ENCODE assay signal across 9 mouse cellular contexts in genomic region chr4:57202660-57203361, GRCm38 (mm10). TPM values are rescaled to one million over a fixed set of nuclear protein-coding genes. Genes with fewer than 3 reads are reported as not detected.
A peak's percentile ranks its signal among the peaks of the same experiment; 100 is the strongest.
DNase-seq lines count a peak whose midpoint lies in the region; ATAC-seq and TF ChIP-seq lines count a peak whose summit lies in the region.
"Had no signal": no experiment of that assay in that cellular context is flagged by ENCODE, and none has a peak within 500 bp of the region (broad histone marks: within the 10 kb centered on the region; RNA-seq: fewer than 3 reads in every experiment).

No protein-coding gene starts in this region.

- peaks cover 0 to 2% of the 10 kb centered on the region in 2 experiments; a peak in 2 of 4 replicates for H3K4me1 ChIP-seq in liver, embryonic 14.5 days (replicated peaks; ENCODE audit: control insufficient read depth in 2 of 2, insufficient read depth in 2 of 2, low read length in 1 of 2)
- no peaks in the 10 kb centered on the region; the same call in 1 of the 2 replicates for H3K4me1 ChIP-seq in liver, embryonic 11.5 days (replicated peaks; ENCODE audit: control insufficient read depth, insufficient read depth, low read length)
- H3K4me1 ChIP-seq in heart, embryonic 15.5 days (replicated peaks) = peaks cover 6% of the 10 kb centered on the region
- no peaks in the 10 kb centered on the region for H3K4me1 ChIP-seq in stomach, embryonic 15.5 days
- H3K4me1 ChIP-seq in forebrain, embryonic 15.5 days = peaks cover 11% of the 10 kb centered on the region

- no peak for DNase-seq in liver, embryonic 14.5 days (ENCODE audit: low read depth in 3 of 3, low spot score in 3 of 3)
- no peak for DNase-seq in liver, embryonic 11.5 days (ENCODE audit: low spot score)
- peak; percentile 51 for DNase-seq in embryo, embryonic 10 days (ENCODE audit: low spot score)
- no peak for DNase-seq in cerebellum, adult 8-10 months
- no peak for DNase-seq in thymus, postnatal 0 days (ENCODE audit: low spot score)

- TF ChIP-seq EP300 in liver, embryonic 14.5 days (IDR thresholded peaks at IDR 0.05; ENCODE audit: low read depth) = no peak

- no peaks in the 10 kb centered on the region for H3K27me3 ChIP-seq in liver, embryonic 14.5 days (ENCODE audit: control insufficient read depth, insufficient read depth, low read length)
- H3K27me3 ChIP-seq in liver, embryonic 11.5 days (replicated peaks; ENCODE audit: control insufficient read depth, insufficient read depth, low read length) = no peaks in the 10 kb centered on the region
- H3K27me3 ChIP-seq in heart, embryonic 15.5 days = no peaks in the 10 kb centered on the region
- no peaks in the 10 kb centered on the region for H3K27me3 ChIP-seq in stomach, embryonic 15.5 days (replicated peaks)
- no peaks in the 10 kb centered on the region for H3K27me3 ChIP-seq in forebrain, embryonic 15.5 days
- H3K27me3 ChIP-seq: forebrain, embryonic 13.5 days had no signal

- no peaks in the 10 kb centered on the region for H3K36me3 ChIP-seq in liver, embryonic 14.5 days (replicated peaks; ENCODE audit: control insufficient read depth, insufficient read depth, low read depth)
- no peaks in the 10 kb centered on the region for H3K36me3 ChIP-seq in liver, embryonic 11.5 days (ENCODE audit: control insufficient read depth, insufficient read depth, low read length)
- no peaks in the 10 kb centered on the region for H3K36me3 ChIP-seq in heart, embryonic 15.5 days
- H3K36me3 ChIP-seq in stomach, embryonic 15.5 days = 0 out of 2 replicates have a peak, but pooled peaks cover 8% of the 10 kb centered on the region
- no peaks in the 10 kb centered on the region for H3K36me3 ChIP-seq in forebrain, embryonic 15.5 days

- H3K4me3 ChIP-seq in liver, embryonic 14.5 days (ENCODE audit: insufficient read depth in 1 of 2, low read depth in 2 of 2, low read length in 2 of 2) = no peak overlapping the region
- H3K4me3 ChIP-seq in liver, embryonic 11.5 days (ENCODE audit: low read depth, low read length) = no peak overlapping the region
- H3K4me3 ChIP-seq in heart, embryonic 15.5 days = no peak overlapping the region
- no peak overlapping the region for H3K4me3 ChIP-seq in stomach, embryonic 15.5 days (replicated peaks)
- no peak overlapping the region for H3K4me3 ChIP-seq in forebrain, embryonic 15.5 days
- H3K4me3 ChIP-seq: forebrain, embryonic 13.5 days had no signal

- no peaks in the 10 kb centered on the region for H3K9me3 ChIP-seq in liver, embryonic 14.5 days (ENCODE audit: control insufficient read depth, low read length)
- no peaks in the 10 kb centered on the region for H3K9me3 ChIP-seq in liver, embryonic 11.5 days (ENCODE audit: control insufficient read depth, low read length)
- H3K9me3 ChIP-seq in heart, embryonic 15.5 days (replicated peaks) = no peaks in the 10 kb centered on the region
- no peaks in the 10 kb centered on the region for H3K9me3 ChIP-seq in stomach, embryonic 15.5 days
- no peaks in the 10 kb centered on the region for H3K9me3 ChIP-seq in forebrain, embryonic 15.5 days

- ATAC-seq in liver, embryonic 14.5 days (ENCODE audit: insufficient read depth) = no peak
- no peak for ATAC-seq in liver, embryonic 11.5 days (replicated peaks; ENCODE audit: low FRiP score)
- ATAC-seq in heart, embryonic 15.5 days (replicated peaks; ENCODE audit: insufficient number of reproducible peaks, insufficient read depth, low FRiP score, low read depth) = no peak
- ATAC-seq in stomach, embryonic 15.5 days (ENCODE audit: insufficient read depth, low FRiP score, low read depth) = no peak
- no peak for ATAC-seq in forebrain, embryonic 15.5 days (replicated peaks)
- ATAC-seq: forebrain, embryonic 13.5 days had no signal

- 47% methylated on average over 10 of the region's 10 CpGs for WGBS in liver, embryonic 14.5 days (ENCODE audit: insufficient replicate concordance)
- 60% methylated on average over 10 of the region's 10 CpGs for WGBS in liver, embryonic 11.5 days
- 44% methylated on average over 10 of the region's 10 CpGs for WGBS in heart, embryonic 15.5 days
- 45% methylated on average over 10 of the region's 10 CpGs for WGBS in stomach, embryonic 15.5 days
- WGBS in forebrain, embryonic 15.5 days = 72% methylated on average over 10 of the region's 10 CpGs

- H3K9ac ChIP-seq in liver, embryonic 14.5 days (replicated peaks) = no peak overlapping the region
- H3K9ac ChIP-seq in liver, embryonic 11.5 days (ENCODE audit: low read depth, low read length) = no peak overlapping the region
- no peak overlapping the region for H3K9ac ChIP-seq in heart, embryonic 15.5 days
- no peak overlapping the region for H3K9ac ChIP-seq in stomach, embryonic 15.5 days
- no peak overlapping the region for H3K9ac ChIP-seq in forebrain, embryonic 15.5 days (replicated peaks)
- H3K9ac ChIP-seq: forebrain, embryonic 13.5 days had no signal

- H3K4me2 ChIP-seq in liver, embryonic 14.5 days (ENCODE audit: low read depth) = no peak overlapping the region
- H3K4me2 ChIP-seq in liver, embryonic 11.5 days = no peak overlapping the region
- no peak overlapping the region for H3K4me2 ChIP-seq in heart, embryonic 15.5 days
- H3K4me2 ChIP-seq in stomach, embryonic 15.5 days = no peak overlapping the region
- H3K4me2 ChIP-seq in forebrain, embryonic 15.5 days (replicated peaks) = no peak overlapping the region
- H3K4me2 ChIP-seq: forebrain, embryonic 13.5 days had no signal

- TF ChIP-seq CTCF in liver, embryonic 14.5 days (IDR thresholded peaks at IDR 0.05; ENCODE audit: low read depth) = 0 out of 2 replicates have a peak, but pooled peaks have one; percentile 8

- no peak overlapping the region for H3K27ac ChIP-seq in liver, embryonic 14.5 days
- no peak overlapping the region for H3K27ac ChIP-seq in liver, embryonic 11.5 days (ENCODE audit: low read depth, low read length)
- peak overlapping the region; percentile 25; the same call in 1 of the 2 replicates for H3K27ac ChIP-seq in heart, embryonic 15.5 days
- peak overlapping the region; percentile 49; the same call in 1 of the 2 replicates for H3K27ac ChIP-seq in stomach, embryonic 15.5 days
- no peak overlapping the region for H3K27ac ChIP-seq in forebrain, embryonic 15.5 days (replicated peaks)
- H3K27ac ChIP-seq: forebrain, embryonic 13.5 days had no signal

RNA-seq across cellular contexts. Expression of gene Epb41l4b, which starts 59.6 kb away (rescaled TPM):
- 1.9 and 2.2 TPM in 2 replicates for polyA plus RNA-seq in liver, embryonic 14.5 days (2012; rRNA removed)
- 2.1 and 2.6 TPM in 2 replicates for polyA plus RNA-seq in liver, embryonic 14.5 days (2014; fragmentation: Nextera tagmentation; extraction: Ambion mirVana)
- 2.1 and 2.3 TPM in 2 replicates for polyA plus RNA-seq in liver, embryonic 11.5 days (2014; fragmentation: Nextera tagmentation; extraction: Ambion mirVana)
- 0.31 and 1.1 TPM in 2 replicates for polyA plus RNA-seq in heart, embryonic 15.5 days (2015; fragmentation: Nextera tagmentation; extraction: Ambion mirVana)
- 11.4 and 11.6 TPM in 2 replicates for polyA plus RNA-seq in stomach, embryonic 15.5 days (2015; fragmentation: Nextera tagmentation; extraction: Ambion mirVana)
- 0.69 and 0.77 TPM in 2 replicates for polyA plus RNA-seq in forebrain, embryonic 15.5 days (2015; fragmentation: Nextera tagmentation; extraction: Ambion mirVana)
- 2.2 and 2.4 TPM in 2 replicates for polyA plus RNA-seq in thymus, postnatal 0 days (2015; fragmentation: Nextera tagmentation; extraction: Ambion mirVana)

Comparison
In these comparisons a context has a peak if more than half of its experiments do, and no peak if none do; other contexts are left out.
1. H3K27ac ChIP-seq: peak in heart, embryonic 15.5 days (single experiment) and stomach, embryonic 15.5 days (single experiment); none in liver, embryonic 14.5 days (single experiment), liver, embryonic 11.5 days (single experiment) and forebrain, embryonic 15.5 days (single experiment).